Mouse (Mus musculus): Measurements from ENCODE around the gene Itln1.
"Not testable (repeated sequence)": the region's sequence is repeated elsewhere in the genome, so short reads cannot be mapped to it uniquely, and the experiment has no call there.

The Itln1 gene

GRCm38 (mm10) chr1:171513760-171514159 lies 21.3 kb downstream of the Itln1 start:
- DNase-seq (ENCODE audit: low read depth, low spot score) = no peak

- DNase-seq (ENCODE audit: low read depth, low spot score) = no peak
These were observed 21.9 kb downstream of the Itln1 start for GRCm38 (mm10) chr1:171513234-171513633.

- no peak for DNase-seq (ENCODE audit: low read depth, low spot score)
These were observed 30.5 kb downstream of the Itln1 start for GRCm38 (mm10) chr1:171504586-171504985.

GRCm38 (mm10) chr1:171503592-171504291 lies 31.4 kb downstream of the Itln1 start:
- DNase-seq (ENCODE audit: low read depth, low spot score) = peak; percentile 26

- peak; percentile 93 for DNase-seq (ENCODE audit: low read depth, low spot score)
These were observed 31.9 kb downstream of the Itln1 start, which contains the start of gene Alyref2 for GRCm38 (mm10) chr1:171503250-171503591. TSS of gene Alyref2 (plus strand) at chr1:171503478.

GRCm38 (mm10) chr1:171502388-171503249 lies 32.5 kb downstream of the Itln1 start:
- peak; percentile 79 for DNase-seq (ENCODE audit: low read depth, low spot score)

GRCm38 (mm10) chr1:171501636-171502080 lies 33.4 kb downstream of the Itln1 start:
- peak; percentile 48 for DNase-seq (ENCODE audit: low read depth, low spot score)

- no peak for DNase-seq (ENCODE audit: low read depth, low spot score)
These were observed 34.0 kb downstream of the Itln1 start for GRCm38 (mm10) chr1:171501016-171501610.

- DNase-seq (ENCODE audit: low read depth, low spot score) = no peak
These were observed 35.2 kb downstream of the Itln1 start for GRCm38 (mm10) chr1:171499856-171500255.

- DNase-seq (ENCODE audit: low read depth, low spot score) = no peak
These were observed 39.7 kb downstream of the Itln1 start for GRCm38 (mm10) chr1:171495371-171495770.

- DNase-seq (ENCODE audit: low read depth, low spot score) = no peak
These were observed 40.9 kb downstream of the Itln1 start for GRCm38 (mm10) chr1:171494241-171494640.

- DNase-seq (ENCODE audit: low read depth, low spot score) = no peak
These were observed 56.1 kb downstream of the Itln1 start for GRCm38 (mm10) chr1:171478968-171479367.

GRCm38 (mm10) chr1:171477758-171478545 lies 57.1 kb downstream of the Itln1 start:
- DNase-seq (ENCODE audit: low read depth, low spot score) = no peak

- no peak for DNase-seq (ENCODE audit: low read depth, low spot score)
These were observed 58.0 kb downstream of the Itln1 start for GRCm38 (mm10) chr1:171477123-171477522.

- DNase-seq (ENCODE audit: low read depth, low spot score) = no peak
These were observed 61.0 kb downstream of the Itln1 start for GRCm38 (mm10) chr1:171473920-171474640.

- no peak for DNase-seq (ENCODE audit: low read depth, low spot score)
These were observed 61.6 kb downstream of the Itln1 start for GRCm38 (mm10) chr1:171473506-171473905.

GRCm38 (mm10) chr1:171471941-171472340 lies 63.2 kb downstream of the Itln1 start:
- DNase-seq (ENCODE audit: low read depth, low spot score) = not testable (repeated sequence)

- no peak for DNase-seq (ENCODE audit: low read depth, low spot score)
These were observed 63.6 kb downstream of the Itln1 start for GRCm38 (mm10) chr1:171471452-171471851.

GRCm38 (mm10) chr1:171470896-171471295 lies 64.2 kb downstream of the Itln1 start:
- DNase-seq (ENCODE audit: low read depth, low spot score) = no peak

- DNase-seq (ENCODE audit: low read depth, low spot score) = no peak
These were observed 64.7 kb downstream of the Itln1 start for GRCm38 (mm10) chr1:171470371-171470871.

GRCm38 (mm10) chr1:171469678-171470077 lies 65.4 kb downstream of the Itln1 start:
- no peak for DNase-seq (ENCODE audit: low read depth, low spot score)
